9 mouse cellular contexts compared by ENCODE assay signal in the genomic region with DNA sequence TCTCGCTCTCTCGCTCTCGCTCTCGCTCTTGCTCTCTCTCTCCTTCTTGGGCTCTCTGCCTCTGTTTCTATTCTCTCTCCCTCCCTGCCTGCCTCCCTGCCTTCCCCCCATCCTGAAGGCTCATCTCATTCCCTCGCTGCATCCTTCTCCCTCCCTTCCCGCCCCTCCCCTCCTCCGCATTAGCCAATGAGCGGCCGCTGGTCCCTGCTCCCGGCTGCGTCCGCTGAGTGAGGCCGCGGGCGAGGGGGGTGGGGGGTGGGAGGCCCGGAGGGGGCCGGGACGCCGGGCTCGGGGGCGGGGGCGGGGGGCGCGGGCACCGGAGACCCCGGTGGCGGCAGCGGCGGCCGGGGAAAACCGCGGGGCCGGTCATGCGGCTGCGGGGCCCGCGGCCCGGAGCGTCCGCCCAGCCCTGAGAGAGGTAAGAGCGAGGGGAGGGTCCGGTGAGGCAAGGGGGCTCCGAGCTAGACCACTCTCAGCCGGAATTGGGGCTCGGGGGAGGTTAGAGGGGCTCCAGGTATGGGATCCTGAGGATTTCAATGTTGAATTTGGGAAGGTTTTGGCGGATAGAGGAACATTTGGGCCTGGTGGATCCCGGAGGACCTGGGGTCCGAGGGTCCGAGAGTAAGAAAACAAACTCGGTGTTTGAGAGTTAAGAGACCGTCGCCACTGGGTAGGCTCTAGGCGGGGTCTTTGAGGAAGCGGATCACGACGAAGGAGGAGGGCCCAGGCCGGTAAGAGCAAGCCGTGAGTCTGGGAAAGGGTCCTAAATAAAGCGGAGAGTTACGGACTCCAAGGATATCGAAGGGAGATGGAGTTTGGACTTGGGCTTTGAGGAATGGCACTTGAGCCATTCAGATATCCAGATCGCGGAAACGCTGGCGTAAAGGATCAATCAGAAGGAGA. TPM values are rescaled to one million over a fixed set of nuclear protein-coding genes. Genes with fewer than 3 reads are reported as not detected.
DNase-seq lines count a peak whose midpoint lies in the region; ATAC-seq and TF ChIP-seq lines count a peak whose summit lies in the region.
"Had no signal": no experiment of that assay in that cellular context is flagged by ENCODE, and none has a peak within 500 bp of the region (broad histone marks: within the 10 kb centered on the region; RNA-seq: fewer than 3 reads in every experiment).

A gene (plus strand): TSS at position 337 of the 903 bp plus-strand sequence.

- H3K4me2 ChIP-seq in forebrain, postnatal 0 days (ENCODE audit: low read depth): peak within 1 kb of the TSS; percentile 86
- peak within 1 kb of the TSS; percentile 75 for H3K4me2 ChIP-seq in hindbrain, embryonic 14.5 days (replicated peaks)
- peak within 1 kb of the TSS; percentile 80 for H3K4me2 ChIP-seq in limb, embryonic 13.5 days (replicated peaks)
- H3K4me2 ChIP-seq in neural tube, embryonic 14.5 days (ENCODE audit: low read depth, low read length): peak within 1 kb of the TSS; percentile 79

- H3K27me3 ChIP-seq in forebrain, postnatal 0 days (ENCODE audit: insufficient read depth, low read length): no peaks in the 10 kb centered on the region
- no peaks in the 10 kb centered on the region for H3K27me3 ChIP-seq in hindbrain, embryonic 14.5 days (ENCODE audit: control insufficient read depth, insufficient read depth, low read length)
- peaks cover 12% of the 10 kb centered on the region for H3K27me3 ChIP-seq in limb, embryonic 13.5 days
- H3K27me3 ChIP-seq in neural tube, embryonic 14.5 days (ENCODE audit: control insufficient read depth, insufficient read depth, low read length): no peaks in the 10 kb centered on the region

- H3K4me3 ChIP-seq in forebrain, postnatal 0 days (ENCODE audit: low read depth, low read length): peak within 1 kb of the TSS; percentile 82
- peak within 1 kb of the TSS; percentile 77 for H3K4me3 ChIP-seq in hindbrain, embryonic 14.5 days (replicated peaks; ENCODE audit: low read length)
- H3K4me3 ChIP-seq in limb, embryonic 13.5 days: peak within 1 kb of the TSS; percentile 68
- peak within 1 kb of the TSS; percentile 61 for H3K4me3 ChIP-seq in neural tube, embryonic 14.5 days (ENCODE audit: low read depth, low read length)

- WGBS in forebrain, postnatal 0 days: 3% methylated on average over 65 of the region's 65 CpGs
- WGBS in hindbrain, embryonic 14.5 days: under 1% methylated on average over 63 of the region's 65 CpGs
- WGBS in limb, embryonic 13.5 days: under 1% methylated on average over 59 of the region's 65 CpGs
- under 1% methylated on average over 64 of the region's 65 CpGs for WGBS in neural tube, embryonic 14.5 days

- peak within 1 kb of the TSS; percentile 87 for H3K9ac ChIP-seq in forebrain, postnatal 0 days
- peak within 1 kb of the TSS; percentile 85 for H3K9ac ChIP-seq in hindbrain, embryonic 14.5 days
- H3K9ac ChIP-seq in limb, embryonic 13.5 days: peak within 1 kb of the TSS; percentile 82
- peak within 1 kb of the TSS; percentile 80 for H3K9ac ChIP-seq in neural tube, embryonic 14.5 days (replicated peaks; ENCODE audit: low read depth, low read length)

- H3K27ac ChIP-seq in forebrain, postnatal 0 days (ENCODE audit: low read depth, low read length): peak within 1 kb of the TSS; percentile 86
- peak within 1 kb of the TSS; percentile 88 for H3K27ac ChIP-seq in hindbrain, embryonic 14.5 days
- H3K27ac ChIP-seq in limb, embryonic 13.5 days: peak within 1 kb of the TSS; percentile 91
- peak within 1 kb of the TSS; percentile 84 for H3K27ac ChIP-seq in neural tube, embryonic 14.5 days (ENCODE audit: low read depth, low read length)

- ATAC-seq in forebrain, postnatal 0 days: peak; percentile 83
- ATAC-seq in hindbrain, embryonic 14.5 days (ENCODE audit: low FRiP score): peak; percentile 77
- ATAC-seq in limb, embryonic 13.5 days (ENCODE audit: low FRiP score, low read depth): peak; percentile 31; the same call in 1 of the 2 replicates
- ATAC-seq in neural tube, embryonic 14.5 days (ENCODE audit: low read depth): peak; percentile 81
- ATAC-seq in granulocyte monocyte progenitor cell, adult 5-6 weeks (replicated peaks; ENCODE audit: poor library complexity, severe bottlenecking): no peak

- H3K36me3 ChIP-seq in forebrain, postnatal 0 days (ENCODE audit: insufficient read depth): peaks cover 10% of the 10 kb centered on the region; the same call in 1 of the 2 replicates
- no peaks in the 10 kb centered on the region for H3K36me3 ChIP-seq in hindbrain, embryonic 14.5 days (replicated peaks; ENCODE audit: control insufficient read depth, insufficient read depth)
- H3K36me3 ChIP-seq in limb, embryonic 13.5 days: peaks cover 11% of the 10 kb centered on the region
- no peaks in the 10 kb centered on the region for H3K36me3 ChIP-seq in neural tube, embryonic 14.5 days (ENCODE audit: control insufficient read depth, insufficient read depth, low read length)

- TF ChIP-seq CTCF in forebrain, postnatal 0 days (IDR thresholded peaks at IDR 0.05; ENCODE audit: low read depth): no peak

- H3K9me3 ChIP-seq in forebrain, postnatal 0 days (ENCODE audit: low read length): no peaks in the 10 kb centered on the region
- no peaks in the 10 kb centered on the region for H3K9me3 ChIP-seq in hindbrain, embryonic 14.5 days (ENCODE audit: control insufficient read depth, low read length)
- H3K9me3 ChIP-seq in limb, embryonic 13.5 days: no peaks in the 10 kb centered on the region
- H3K9me3 ChIP-seq in neural tube, embryonic 14.5 days (ENCODE audit: control insufficient read depth, low read length): no peaks in the 10 kb centered on the region

- DNase-seq in adrenal gland, adult 2 months: peak; percentile 17
- DNase-seq in adrenal gland, adult 18-20 months (ENCODE audit: low spot score in 2 of 2): no peak
- DNase-seq in cerebellum, adult 11-12 months: peak; percentile 78
- peak; percentile 84 for DNase-seq in forebrain, postnatal 0 days
- DNase-seq in hindbrain, embryonic 14.5 days (ENCODE audit: low spot score): peak; percentile 71

- H3K4me1 ChIP-seq in forebrain, postnatal 0 days (ENCODE audit: insufficient read depth): 0 out of 2 replicates have a peak, but pooled peaks cover 8% of the 10 kb centered on the region
- H3K4me1 ChIP-seq in hindbrain, embryonic 14.5 days (replicated peaks; ENCODE audit: control insufficient read depth, insufficient read depth, low read length): peaks cover 11% of the 10 kb centered on the region
- peaks cover 21% of the 10 kb centered on the region for H3K4me1 ChIP-seq in limb, embryonic 13.5 days
- peaks cover 9% of the 10 kb centered on the region; the same call in 1 of the 2 replicates for H3K4me1 ChIP-seq in neural tube, embryonic 14.5 days (ENCODE audit: control insufficient read depth, insufficient read depth, low read length)

RNA-seq across cellular contexts. Expression of the gene that starts here (rescaled TPM):
- 10 to 100 TPM in 1 of 2 experiments, 1 to 10 TPM in 1; 9.1 to 14.2 TPM for total RNA-seq in adrenal gland, adult 2 months (2021)
- polyA plus RNA-seq in adrenal gland, adult 2 months (2012; rRNA removed): 11.4 and 14.8 TPM in 2 replicates
- total RNA-seq in adrenal gland, adult 18-20 months (2021): 10 to 100 TPM in 1 of 2 experiments, 1 to 10 TPM in 1; 8.9 to 16.6 TPM
- 73.4 and 78.9 TPM in 2 replicates for total RNA-seq in forebrain, postnatal 0 days (2014; rRNA removed)
- polyA plus RNA-seq in forebrain, postnatal 0 days (2015; fragmentation: Nextera tagmentation; extraction: Ambion mirVana): 2.3 and 2.5 TPM in 2 replicates
- 3.4 and 4.2 TPM in 2 replicates for polyA plus RNA-seq in hindbrain, embryonic 14.5 days (2014; fragmentation: Nextera tagmentation; extraction: Ambion mirVana)
- 3.8 and 4.1 TPM in 2 replicates for polyA plus RNA-seq in limb, embryonic 13.5 days (2015; fragmentation: Nextera tagmentation; extraction: Ambion mirVana)
- polyA plus RNA-seq in neural tube, embryonic 14.5 days (2014; fragmentation: Nextera tagmentation; extraction: Ambion mirVana): 4.2 and 5.1 TPM in 2 replicates
- total RNA-seq in granulocyte monocyte progenitor cell, adult 5-6 weeks (2014; fragmentation: Nextera tagmentation): not detected in 2 replicates
- not detected in 2 replicates for total RNA-seq in granulocyte monocyte progenitor cell, adult 5-6 weeks (2017)
- total RNA-seq: hematopoietic stem cell, adult 5-6 weeks had no signal

Comparison
In these comparisons a context has a peak if more than half of its experiments do, and no peak if none do; other contexts are left out.
1. RNA of the gene that starts here (total RNA-seq): 73.4 to 78.9 TPM in forebrain, postnatal 0 days, 8.9 to 16.6 TPM in adrenal gland, adult 18-20 months and 9.1 to 14.2 TPM in adrenal gland, adult 2 months; not detected in granulocyte monocyte progenitor cell, adult 5-6 weeks; every median in the first group is over 4 times any median in the second.
2. DNase-seq: peak in adrenal gland, adult 2 months (single experiment), cerebellum, adult 11-12 months (single experiment), forebrain, postnatal 0 days (single experiment) and hindbrain, embryonic 14.5 days (single experiment); none in adrenal gland, adult 18-20 months (0 of 2).
3. Peak in every context shown above with its lines, with median percentiles within 50 percentile points of each other: H3K27ac ChIP-seq, H3K4me2 ChIP-seq, H3K4me3 ChIP-seq and H3K9ac ChIP-seq.